Mouse (Mus musculus): ENCODE data around the gene Col13a1. TPM values are rescaled to one million over a fixed set of nuclear protein-coding genes. Genes with fewer than 3 reads are reported as not detected.
A peak's percentile ranks its signal among the peaks of the same experiment; 100 is the strongest.

Gene Col13a1
- polyA plus RNA-seq, 1 experiment from 2014 or later = 25.7 TPM

- H3K27me3 ChIP-seq (ENCODE audit: control insufficient read depth, insufficient read depth, low read depth, low read length) = no peaks in the 10 kb centered on the region
- H3K27ac ChIP-seq (ENCODE audit: low read length) = no peak overlapping the region
- WGBS = 74% methylated on average over 12 of the region's 12 CpGs
- no peaks in the 10 kb centered on the region for H3K36me3 ChIP-seq (ENCODE audit: control insufficient read depth, insufficient read depth, low read length)
- no peak overlapping the region for H3K9ac ChIP-seq (ENCODE audit: low read length)
- no peak overlapping the region for H3K4me2 ChIP-seq (ENCODE audit: low read depth, low read length)
- H3K9me3 ChIP-seq (ENCODE audit: control insufficient read depth, low read length) = no peaks in the 10 kb centered on the region
- no peak for ATAC-seq (ENCODE audit: low read depth)
- no peak overlapping the region for H3K4me3 ChIP-seq (ENCODE audit: low read length)
- peaks cover 13% of the 10 kb centered on the region for H3K4me1 ChIP-seq (replicated peaks; ENCODE audit: control insufficient read depth, insufficient read depth, low read length)
Observed at GRCm38 (mm10) chr10:61831251-61831650, 147.7 kb downstream of the Col13a1 start.

- no peak overlapping the region for H3K27ac ChIP-seq (ENCODE audit: low read length)
- ATAC-seq (ENCODE audit: low read depth) = no peak
- H3K27me3 ChIP-seq (ENCODE audit: control insufficient read depth, insufficient read depth, low read depth, low read length) = no peaks in the 10 kb centered on the region
- H3K9me3 ChIP-seq (ENCODE audit: control insufficient read depth, low read length) = no peaks in the 10 kb centered on the region
- no peaks in the 10 kb centered on the region for H3K36me3 ChIP-seq (ENCODE audit: control insufficient read depth, insufficient read depth, low read length)
- 29% methylated on average over 9 of the region's 9 CpGs for WGBS
- peak overlapping the region; percentile 7; the same call in 1 of the 2 replicates for H3K4me2 ChIP-seq (ENCODE audit: low read depth, low read length)
- no peak overlapping the region for H3K4me3 ChIP-seq (ENCODE audit: low read length)
- H3K9ac ChIP-seq (ENCODE audit: low read length) = no peak overlapping the region
- H3K4me1 ChIP-seq (replicated peaks; ENCODE audit: control insufficient read depth, insufficient read depth, low read length) = peaks cover 13% of the 10 kb centered on the region
Observed at GRCm38 (mm10) chr10:61830817-61831216, 148.1 kb downstream of the Col13a1 start.

- H3K4me1 ChIP-seq (replicated peaks; ENCODE audit: control insufficient read depth, insufficient read depth, low read length) = peaks cover 13% of the 10 kb centered on the region
- WGBS = 48% methylated on average over 4 of the region's 4 CpGs
- H3K4me2 ChIP-seq (ENCODE audit: low read depth, low read length) = no peak overlapping the region
- H3K36me3 ChIP-seq (ENCODE audit: control insufficient read depth, insufficient read depth, low read length) = no peaks in the 10 kb centered on the region
- H3K27ac ChIP-seq (ENCODE audit: low read length) = no peak overlapping the region
- no peaks in the 10 kb centered on the region for H3K27me3 ChIP-seq (ENCODE audit: control insufficient read depth, insufficient read depth, low read depth, low read length)
- no peak for ATAC-seq (ENCODE audit: low read depth)
- H3K4me3 ChIP-seq (ENCODE audit: low read length) = no peak overlapping the region
- H3K9me3 ChIP-seq (ENCODE audit: control insufficient read depth, low read length) = no peaks in the 10 kb centered on the region
- H3K9ac ChIP-seq (ENCODE audit: low read length) = no peak overlapping the region
Observed at GRCm38 (mm10) chr10:61829046-61829445, 149.9 kb downstream of the Col13a1 start.

GRCm38 (mm10) chr10:61827950-61828936, 150.7 kb downstream of the Col13a1 start:
- 88% methylated on average over 32 of the region's 32 CpGs for WGBS
- H3K9ac ChIP-seq (ENCODE audit: low read length) = no peak overlapping the region
- no peak overlapping the region for H3K4me3 ChIP-seq (ENCODE audit: low read length)
- no peak overlapping the region for H3K27ac ChIP-seq (ENCODE audit: low read length)
- no peaks in the 10 kb centered on the region for H3K36me3 ChIP-seq (ENCODE audit: control insufficient read depth, insufficient read depth, low read length)
- no peak overlapping the region for H3K4me2 ChIP-seq (ENCODE audit: low read depth, low read length)
- no peaks in the 10 kb centered on the region for H3K9me3 ChIP-seq (ENCODE audit: control insufficient read depth, low read length)
- peaks cover 13% of the 10 kb centered on the region for H3K4me1 ChIP-seq (replicated peaks; ENCODE audit: control insufficient read depth, insufficient read depth, low read length)
- H3K27me3 ChIP-seq (ENCODE audit: control insufficient read depth, insufficient read depth, low read depth, low read length) = no peaks in the 10 kb centered on the region
- no peak for ATAC-seq (ENCODE audit: low read depth)

- ATAC-seq (ENCODE audit: low read depth) = 0 out of 2 replicates have a peak, but pooled peaks have one; percentile 3
- H3K4me3 ChIP-seq (ENCODE audit: low read length) = no peak overlapping the region
- 32% methylated on average over 16 of the region's 16 CpGs for WGBS
- H3K4me2 ChIP-seq (ENCODE audit: low read depth, low read length) = no peak overlapping the region
- 0 out of 2 replicates have a peak overlapping the region, but pooled peaks have one; percentile 34 for H3K9ac ChIP-seq (ENCODE audit: low read length)
- no peaks in the 10 kb centered on the region for H3K9me3 ChIP-seq (ENCODE audit: control insufficient read depth, low read length)
- H3K36me3 ChIP-seq (ENCODE audit: control insufficient read depth, insufficient read depth, low read length) = no peaks in the 10 kb centered on the region
- H3K27ac ChIP-seq (ENCODE audit: low read length) = peak overlapping the region; percentile 59
- peaks cover 8% of the 10 kb centered on the region for H3K4me1 ChIP-seq (replicated peaks; ENCODE audit: control insufficient read depth, insufficient read depth, low read length)
- H3K27me3 ChIP-seq (ENCODE audit: control insufficient read depth, insufficient read depth, low read depth, low read length) = no peaks in the 10 kb centered on the region
Observed at GRCm38 (mm10) chr10:61826753-61827435, 152.0 kb downstream of the Col13a1 start.

GRCm38 (mm10) chr10:61825979-61826752, 152.7 kb downstream of the Col13a1 start:
- Histone ChIP-seq H3K4me2 (ENCODE audit: low read depth, low read length) (no peak overlapping the region), H3K36me3 (ENCODE audit: control insufficient read depth, insufficient read depth, low read length) (no peaks in the 10 kb centered on the region), H3K9me3 (ENCODE audit: control insufficient read depth, low read length) (no peaks in the 10 kb centered on the region), H3K27ac (ENCODE audit: low read length) (no peak overlapping the region), H3K9ac (ENCODE audit: low read length) (no peak overlapping the region), H3K27me3 (ENCODE audit: control insufficient read depth, insufficient read depth, low read depth, low read length) (no peaks in the 10 kb centered on the region), H3K4me3 (ENCODE audit: low read length) (no peak overlapping the region), H3K4me1 (replicated peaks; ENCODE audit: control insufficient read depth, insufficient read depth, low read length) (peaks cover 8% of the 10 kb centered on the region)
- WGBS = 59% methylated on average over 13 of the region's 13 CpGs
- ATAC-seq (ENCODE audit: low read depth) = no peak

GRCm38 (mm10) chr10:61825536-61825935, 153.4 kb downstream of the Col13a1 start:
- no peak for ATAC-seq (ENCODE audit: low read depth)
- Histone ChIP-seq H3K27ac (ENCODE audit: low read length) (no peak overlapping the region), H3K4me3 (ENCODE audit: low read length) (no peak overlapping the region)

GRCm38 (mm10) chr10:61823731-61824115, 155.2 kb downstream of the Col13a1 start:
- Histone ChIP-seq H3K36me3 (ENCODE audit: control insufficient read depth, insufficient read depth, low read length) (no peaks in the 10 kb centered on the region), H3K4me3 (ENCODE audit: low read length) (no peak overlapping the region), H3K27me3 (ENCODE audit: control insufficient read depth, insufficient read depth, low read depth, low read length) (no peaks in the 10 kb centered on the region), H3K9me3 (ENCODE audit: control insufficient read depth, low read length) (no peaks in the 10 kb centered on the region), H3K4me1 (replicated peaks; ENCODE audit: control insufficient read depth, insufficient read depth, low read length) (peaks cover 8% of the 10 kb centered on the region), H3K9ac (ENCODE audit: low read length) (no peak overlapping the region), H3K4me2 (ENCODE audit: low read depth, low read length) (no peak overlapping the region), H3K27ac (ENCODE audit: low read length) (no peak overlapping the region)
- 39% methylated on average over 4 of the region's 4 CpGs for WGBS
- no peak for ATAC-seq (ENCODE audit: low read depth)

More at GRCm38 (mm10) chr10:61825536-61825935, 153.4 kb downstream of the Col13a1 start:
- 55% methylated on average over 5 of the region's 5 CpGs for WGBS
- Histone ChIP-seq H3K9me3 (ENCODE audit: control insufficient read depth, low read length) (no peaks in the 10 kb centered on the region), H3K9ac (ENCODE audit: low read length) (no peak overlapping the region), H3K27me3 (ENCODE audit: control insufficient read depth, insufficient read depth, low read depth, low read length) (no peaks in the 10 kb centered on the region), H3K4me1 (replicated peaks; ENCODE audit: control insufficient read depth, insufficient read depth, low read length) (peaks cover 8% of the 10 kb centered on the region), H3K4me2 (ENCODE audit: low read depth, low read length) (no peak overlapping the region), H3K36me3 (ENCODE audit: control insufficient read depth, insufficient read depth, low read length) (no peaks in the 10 kb centered on the region)

Data from lung, embryonic 16.5 days (tissue).